Mouse (Mus musculus) embryonic facial prominence, embryonic 11.5 days (tissue): Measurements from ENCODE around the gene Fam229b. TPM values are rescaled to one million over a fixed set of nuclear protein-coding genes. Genes with fewer than 3 reads are reported as not detected.

Experiments used
- ATAC-seq: fragments of 200-750 bp; cut with Nextera tagmentation; replicated peaks from 2 replicates; pipeline ENCODE4 v1.8.0; 2017; ENCODE audit warnings: low read depth; ENCODE audit not compliant: insufficient number of reproducible peaks, low FRiP score, low TSS enrichment
- DNase-seq: peaks from one replicate; pipeline ENCODE4 v3.0.0-alpha.2; 2015; ENCODE audit warnings: low spot score
- H3K27ac ChIP-seq: fragments of 300-500 bp; sonication (generic); replicated peaks from 2 replicates; pipeline ENCODE4 v1.5.1; 2014; ENCODE audit warnings: mild to moderate bottlenecking, low read depth, low read length, control low read depth
- H3K27me3 ChIP-seq: fragments of 300-500 bp; sonication (generic); 2 replicates; pipeline ENCODE4 v1.6.1; 2014; ENCODE audit warnings: mild to moderate bottlenecking, low read length, moderate library complexity, mixed read lengths; ENCODE audit not compliant: control insufficient read depth, insufficient read depth
- H3K36me3 ChIP-seq: fragments of 300-500 bp; sonication (generic); replicated peaks from 2 replicates; pipeline ENCODE4 v1.6.1; 2014; ENCODE audit warnings: low read depth, mild to moderate bottlenecking, low read length, moderate library complexity, mixed read lengths; ENCODE audit not compliant: control insufficient read depth, insufficient read depth
- H3K4me1 ChIP-seq: fragments of 300-500 bp; sonication (generic); 2 replicates; pipeline ENCODE4 v1.6.1; 2014; ENCODE audit warnings: low read length, mixed read lengths; ENCODE audit not compliant: control insufficient read depth, insufficient read depth
- H3K4me2 ChIP-seq: fragments of 300-500 bp; sonication (generic); 2 replicates; pipeline ENCODE4 v1.6.1; 2014; ENCODE audit warnings: low read depth, mild to moderate bottlenecking, control low read depth, low read length, moderate library complexity
- H3K4me3 ChIP-seq: fragments of 300-500 bp; sonication (generic); 2 replicates; pipeline ENCODE4 v1.5.1; 2014; ENCODE audit warnings: low read depth, low read length, control low read depth
- H3K9ac ChIP-seq: fragments of 300-500 bp; sonication (generic); replicated peaks from 2 replicates; pipeline ENCODE4 v1.6.1; 2014; ENCODE audit warnings: mild to moderate bottlenecking, control low read depth, low read length
- H3K9me3 ChIP-seq: fragments of 300-500 bp; sonication (generic); replicated peaks from 2 replicates; pipeline ENCODE4 v1.6.1; 2016; ENCODE audit warnings: mild to moderate bottlenecking, low read length, inconsistent platforms, mixed read lengths; ENCODE audit not compliant: control insufficient read depth
- WGBS: fragments of 180-500 bp; shearing (Covaris S2); extraction: QIAGEN DNeasy Blood & Tissue Kit; methylation state at CpG from one replicate; pipeline ENCODE4 v1.1.7; 2014; 5-methylcytosine and 5-hydroxymethylcytosine counted together
- polyA plus RNA-seq: library from polyadenylated mRNA; unstranded; fragments of >200 nt; fragmentation: Nextera tagmentation; extraction: Ambion mirVana; gene quantifications from 2 replicates; pipeline ENCODE4 v1.2.1, GENCODE M21; 2014

Fam229b gene
- polyA plus RNA-seq, 1 experiment from 2014 or later, result 15.5 TPM

- Histone ChIP-seq H3K9me3 (no peaks in the 10 kb centered on the region), H3K9ac (no peak overlapping the region), H3K4me3 (no peak overlapping the region), H3K27ac (no peak overlapping the region), H3K36me3 (no peaks in the 10 kb centered on the region), H3K27me3 (no peaks in the 10 kb centered on the region), H3K4me1 (no peaks in the 10 kb centered on the region), H3K4me2 (no peak overlapping the region)
- ATAC-seq (no peak), DNase-seq (no peak)
- 73% methylated on average over 4 of the region's 4 CpGs for WGBS
Observed at GRCm38 (mm10) chr10:39109489-39109874, 24.2 kb downstream of the Fam229b start.

DNA sequence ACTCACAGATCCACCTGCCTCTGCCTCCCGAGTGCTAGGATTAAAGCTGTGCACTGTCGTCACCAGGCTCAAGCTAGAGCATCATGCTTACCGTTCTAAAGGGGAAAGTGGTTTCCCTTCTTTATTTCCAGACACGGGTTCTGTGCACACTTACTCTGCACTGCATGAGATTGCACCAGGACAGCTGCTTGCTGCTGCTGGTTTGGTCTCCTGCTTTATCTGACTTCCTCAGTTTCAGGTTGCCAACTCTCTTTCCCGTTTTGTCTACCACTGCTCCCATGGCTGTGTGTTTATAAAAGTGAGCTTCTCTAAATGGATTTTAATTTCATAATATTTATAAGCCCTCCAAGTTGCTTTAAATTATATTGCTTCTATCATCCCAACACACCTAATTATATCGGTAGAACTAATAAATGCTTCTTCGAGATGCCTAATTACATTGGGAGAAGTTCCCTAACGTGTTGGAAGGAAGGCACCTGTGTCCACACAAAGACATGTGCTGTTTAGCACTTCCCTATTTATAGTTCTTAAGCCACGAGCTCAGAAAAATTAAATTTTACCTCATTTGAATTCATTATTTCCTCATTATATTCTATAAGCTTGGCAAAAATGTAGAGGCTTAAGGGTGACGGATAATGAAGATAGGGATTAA, 24.8 kb downstream of the Fam229b start:
- H3K9ac ChIP-seq, result no peak overlapping the region
- no peaks in the 10 kb centered on the region for H3K4me1 ChIP-seq
- ATAC-seq (no peak), DNase-seq (no peak)
- no peaks in the 10 kb centered on the region for H3K36me3 ChIP-seq
- H3K27ac ChIP-seq, result no peak overlapping the region
- whole genome bisulfite sequencing, result 79% methylated on average over 10 of the region's 10 CpGs
- no peak overlapping the region for H3K4me2 ChIP-seq
- no peak overlapping the region for H3K4me3 ChIP-seq
- no peaks in the 10 kb centered on the region for H3K9me3 ChIP-seq
- no peaks in the 10 kb centered on the region for H3K27me3 ChIP-seq

GRCm38 (mm10) chr10:39106935-39107334, 26.8 kb downstream of the Fam229b start:
- Histone ChIP-seq H3K4me2 (no peak overlapping the region), H3K4me1 (no peaks in the 10 kb centered on the region), H3K27me3 (no peaks in the 10 kb centered on the region), H3K36me3 (no peaks in the 10 kb centered on the region), H3K27ac (no peak overlapping the region), H3K9me3 (no peaks in the 10 kb centered on the region), H3K9ac (no peak overlapping the region), H3K4me3 (no peak overlapping the region)
- 52% methylated on average over 4 of the region's 4 CpGs for WGBS
- no peak for ATAC-seq
- no peak for DNase-seq

DNA sequence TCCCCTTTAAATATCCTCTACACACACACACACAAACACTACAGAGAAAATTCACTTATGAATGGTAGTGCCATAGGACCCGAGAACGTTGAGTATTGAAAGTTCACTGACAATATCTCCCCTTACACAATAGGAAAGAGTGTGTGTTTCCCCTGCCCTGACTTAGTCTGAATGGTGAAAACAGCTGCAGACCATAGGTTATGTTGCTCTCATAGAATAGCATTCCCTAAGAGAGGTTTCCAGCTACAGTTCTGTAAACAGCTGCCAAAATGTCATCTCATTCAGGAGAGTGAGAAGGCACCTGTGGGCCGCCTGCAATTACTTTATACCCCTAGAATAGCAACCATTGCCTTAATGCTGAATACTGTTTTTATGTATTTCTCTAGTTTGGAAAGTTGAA, 27.3 kb downstream of the Fam229b start:
- no peaks in the 10 kb centered on the region for H3K36me3 ChIP-seq

GRCm38 (mm10) chr10:39104803-39105449, 28.8 kb downstream of the Fam229b start:
- WGBS, result 92% methylated on average over 8 of the region's 8 CpGs
- H3K4me2 ChIP-seq, result no peak overlapping the region

More for the DNA sequence above, 27.3 kb downstream of the Fam229b start:
- Histone ChIP-seq H3K27me3 (no peaks in the 10 kb centered on the region), H3K4me3 (no peak overlapping the region), H3K27ac (no peak overlapping the region), H3K4me1 (no peaks in the 10 kb centered on the region), H3K4me2 (no peak overlapping the region), H3K9me3 (no peaks in the 10 kb centered on the region), H3K9ac (no peak overlapping the region)
- DNase-seq (no peak), ATAC-seq (no peak)
- WGBS, result 61% methylated on average over 3 of the region's 3 CpGs

DNA sequence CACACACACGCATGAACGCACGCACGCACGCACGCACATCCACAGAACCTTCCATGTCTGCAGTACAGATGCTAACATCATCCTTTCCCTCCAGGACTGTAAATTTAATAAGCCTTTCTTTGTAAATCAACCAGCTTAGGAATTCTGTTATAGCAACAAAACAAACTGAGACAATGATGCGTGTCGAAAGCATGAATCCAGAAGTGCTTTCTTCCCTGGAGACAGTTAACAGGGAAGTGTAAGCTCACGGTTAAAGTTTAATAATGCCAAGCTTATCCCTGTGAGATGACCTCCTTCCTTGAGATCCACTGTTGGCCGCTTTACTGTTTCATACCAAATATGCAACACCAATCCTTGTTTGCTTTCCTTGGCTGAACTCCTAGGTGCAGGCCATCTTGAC, 35.0 kb downstream of the Fam229b start:
- H3K9me3 ChIP-seq, result no peaks in the 10 kb centered on the region
- H3K36me3 ChIP-seq, result no peaks in the 10 kb centered on the region
- H3K4me2 ChIP-seq, result no peak overlapping the region
- no peaks in the 10 kb centered on the region for H3K27me3 ChIP-seq
- no peak overlapping the region for H3K4me3 ChIP-seq
- WGBS, result 95% methylated on average over 10 of the region's 10 CpGs
- no peak overlapping the region for H3K27ac ChIP-seq
- no peak overlapping the region for H3K9ac ChIP-seq
- ATAC-seq, result no peak
- H3K4me1 ChIP-seq, result no peaks in the 10 kb centered on the region
- no peak for DNase-seq

More at GRCm38 (mm10) chr10:39104803-39105449, 28.8 kb downstream of the Fam229b start:
- DNase-seq (no peak), ATAC-seq (no peak)
- Histone ChIP-seq H3K4me1 (no peaks in the 10 kb centered on the region), H3K27ac (no peak overlapping the region), H3K9me3 (no peaks in the 10 kb centered on the region), H3K9ac (no peak overlapping the region), H3K4me3 (no peak overlapping the region), H3K27me3 (no peaks in the 10 kb centered on the region), H3K36me3 (no peaks in the 10 kb centered on the region)

GRCm38 (mm10) chr10:39096981-39097380, 36.7 kb downstream of the Fam229b start:
- no peak overlapping the region for H3K4me2 ChIP-seq
- WGBS, result 86% methylated on average over 9 of the region's 9 CpGs
- no peaks in the 10 kb centered on the region for H3K36me3 ChIP-seq
- H3K9me3 ChIP-seq, result no peaks in the 10 kb centered on the region
- no peak overlapping the region for H3K27ac ChIP-seq
- peak; percentile 54 for DNase-seq
- no peak for ATAC-seq
- H3K27me3 ChIP-seq, result no peaks in the 10 kb centered on the region
- no peaks in the 10 kb centered on the region for H3K4me1 ChIP-seq
- H3K9ac ChIP-seq, result no peak overlapping the region
- no peak overlapping the region for H3K4me3 ChIP-seq

- Histone ChIP-seq H3K36me3 (no peaks in the 10 kb centered on the region), H3K4me2 (no peak overlapping the region), H3K9me3 (no peaks in the 10 kb centered on the region), H3K27ac (no peak overlapping the region), H3K4me1 (no peaks in the 10 kb centered on the region), H3K9ac (no peak overlapping the region), H3K4me3 (no peak overlapping the region), H3K27me3 (no peaks in the 10 kb centered on the region)
- 86% methylated on average over 4 of the region's 4 CpGs for WGBS
- DNase-seq, result no peak
- no peak for ATAC-seq
Observed at GRCm38 (mm10) chr10:39072048-39072447, 61.7 kb downstream of the Fam229b start.
